8 mouse cellular contexts compared by ENCODE assay signal in the genomic region with DNA sequence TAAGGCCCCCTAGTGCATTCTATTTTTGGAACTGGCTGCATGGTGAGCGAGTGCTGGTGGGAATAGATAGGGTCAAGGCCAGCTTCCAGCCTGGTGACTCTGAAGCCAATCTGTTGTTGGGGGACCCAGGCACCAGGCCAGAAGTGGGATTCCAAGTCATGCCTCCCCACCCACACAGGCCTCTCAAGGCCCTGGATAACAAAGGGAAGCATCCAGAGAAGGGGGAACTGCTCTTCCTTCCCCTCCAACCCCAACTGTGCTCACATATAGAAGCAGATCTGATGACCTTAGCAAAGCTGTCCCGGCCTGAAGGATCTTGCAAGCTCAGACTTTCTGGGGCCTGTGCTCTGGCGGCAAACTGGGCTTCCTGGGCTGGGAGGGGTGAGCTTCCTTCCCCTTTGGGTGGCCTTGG. TPM values are rescaled to one million over a fixed set of nuclear protein-coding genes. Genes with fewer than 3 reads are reported as not detected.
DNase-seq lines count a peak whose midpoint lies in the region; ATAC-seq lines count a peak whose summit lies in the region.

No protein-coding gene starts in this region.

- H3K36me3 ChIP-seq in hindbrain, embryonic 11.5 days (ENCODE audit: control insufficient read depth, insufficient read depth, low read length): no peaks in the 10 kb centered on the region
- H3K36me3 ChIP-seq in intestine, embryonic 16.5 days (ENCODE audit: control insufficient read depth, insufficient read depth, low read length): no peaks in the 10 kb centered on the region

- no peaks in the 10 kb centered on the region for H3K27me3 ChIP-seq in hindbrain, embryonic 11.5 days (ENCODE audit: control insufficient read depth, insufficient read depth, low read length)
- no peaks in the 10 kb centered on the region for H3K27me3 ChIP-seq in intestine, embryonic 16.5 days (replicated peaks; ENCODE audit: control insufficient read depth, insufficient read depth, low read length)

- H3K4me2 ChIP-seq in hindbrain, embryonic 11.5 days (replicated peaks; ENCODE audit: low read depth, low read length): no peak overlapping the region
- no peak overlapping the region for H3K4me2 ChIP-seq in intestine, embryonic 16.5 days (ENCODE audit: low read depth, low read length)

- H3K4me3 ChIP-seq in hindbrain, embryonic 11.5 days (ENCODE audit: low read depth, low read length): no peak overlapping the region
- no peak overlapping the region for H3K4me3 ChIP-seq in intestine, embryonic 16.5 days (ENCODE audit: low read length)

- H3K27ac ChIP-seq in hindbrain, embryonic 11.5 days (ENCODE audit: low read depth, low read length): no peak overlapping the region
- H3K27ac ChIP-seq in intestine, embryonic 16.5 days (ENCODE audit: low read length): no peak overlapping the region

- 77% methylated on average over 3 of the region's 3 CpGs for WGBS in hindbrain, embryonic 11.5 days
- 76% methylated on average over 3 of the region's 3 CpGs for WGBS in intestine, embryonic 16.5 days

- no peaks in the 10 kb centered on the region for H3K9me3 ChIP-seq in hindbrain, embryonic 11.5 days (ENCODE audit: control insufficient read depth, low read length)
- H3K9me3 ChIP-seq in intestine, embryonic 16.5 days (ENCODE audit: control insufficient read depth, low read length): no peaks in the 10 kb centered on the region

- intact Hi-C loops in left cerebral cortex, postnatal 4 days (cut with DNase I): no loop called here

- DNase-seq in cerebellum, postnatal 14 days: peak; percentile 9 to 18
- DNase-seq in cerebellum, postnatal 36 days: no peak
- DNase-seq in Muller cell, postnatal 12 days (ENCODE audit: inconsistent ontology term): peak; percentile 7
- peak; percentile 50 to 78 for DNase-seq in heart, adult 9 months (ENCODE audit: low spot score in 2 of 2)
- peak; percentile 22 for DNase-seq in left cerebral cortex, postnatal 4 days
- no peak for DNase-seq in embryo, embryonic 10.5 days (ENCODE audit: low spot score)
- DNase-seq in hindbrain, embryonic 11.5 days (ENCODE audit: low spot score): no peak

- no peaks in the 10 kb centered on the region for H3K4me1 ChIP-seq in hindbrain, embryonic 11.5 days (replicated peaks; ENCODE audit: control insufficient read depth, insufficient read depth, low read length)
- no peaks in the 10 kb centered on the region for H3K4me1 ChIP-seq in intestine, embryonic 16.5 days (ENCODE audit: control insufficient read depth, insufficient read depth, low read length)

- ATAC-seq in hindbrain, embryonic 11.5 days (ENCODE audit: low FRiP score): no peak
- ATAC-seq in intestine, embryonic 16.5 days: no peak

- no peak overlapping the region for H3K9ac ChIP-seq in hindbrain, embryonic 11.5 days (ENCODE audit: low read depth, low read length)
- no peak overlapping the region for H3K9ac ChIP-seq in intestine, embryonic 16.5 days (ENCODE audit: low read depth, low read length)

RNA-seq across cellular contexts. Expression of gene Maf, which starts 57.5 kb away (rescaled TPM):
- total RNA-seq in left cerebral cortex, postnatal 4 days (2021): 10 to 100 TPM; 37.8 to 41.9 TPM
- polyA plus RNA-seq in hindbrain, embryonic 11.5 days (2014; fragmentation: Nextera tagmentation; extraction: Ambion mirVana): 5.5 and 7.5 TPM in 2 replicates
- polyA plus RNA-seq in intestine, embryonic 16.5 days (2015; fragmentation: Nextera tagmentation; extraction: Ambion mirVana): 10.9 and 12.3 TPM in 2 replicates

Comparison
In these comparisons a context has a peak if more than half of its experiments do, and no peak if none do; other contexts are left out.
1. DNase-seq: peak in cerebellum, postnatal 14 days (2 of 2), Muller cell, postnatal 12 days (single experiment), heart, adult 9 months (2 of 2) and left cerebral cortex, postnatal 4 days (single experiment); none in cerebellum, postnatal 36 days (0 of 2), embryo, embryonic 10.5 days (single experiment) and hindbrain, embryonic 11.5 days (single experiment).